Mouse (Mus musculus) adrenal gland, postnatal 0 days (tissue): ENCODE measurements around the gene Zbed4. TPM values are rescaled to one million over a fixed set of nuclear protein-coding genes. Genes with fewer than 3 reads are reported as not detected.

Experiments
- polyA plus RNA-seq: library from polyadenylated mRNA; unstranded; fragments of >200 nt; fragmentation: Nextera tagmentation; extraction: Ambion mirVana; gene quantifications from 2 replicates; pipeline ENCODE4 v1.2.1, GENCODE M21; 2015

The Zbed4 gene
- polyA plus RNA-seq, result 3.0 and 3.3 TPM in 2 replicates

DNA sequence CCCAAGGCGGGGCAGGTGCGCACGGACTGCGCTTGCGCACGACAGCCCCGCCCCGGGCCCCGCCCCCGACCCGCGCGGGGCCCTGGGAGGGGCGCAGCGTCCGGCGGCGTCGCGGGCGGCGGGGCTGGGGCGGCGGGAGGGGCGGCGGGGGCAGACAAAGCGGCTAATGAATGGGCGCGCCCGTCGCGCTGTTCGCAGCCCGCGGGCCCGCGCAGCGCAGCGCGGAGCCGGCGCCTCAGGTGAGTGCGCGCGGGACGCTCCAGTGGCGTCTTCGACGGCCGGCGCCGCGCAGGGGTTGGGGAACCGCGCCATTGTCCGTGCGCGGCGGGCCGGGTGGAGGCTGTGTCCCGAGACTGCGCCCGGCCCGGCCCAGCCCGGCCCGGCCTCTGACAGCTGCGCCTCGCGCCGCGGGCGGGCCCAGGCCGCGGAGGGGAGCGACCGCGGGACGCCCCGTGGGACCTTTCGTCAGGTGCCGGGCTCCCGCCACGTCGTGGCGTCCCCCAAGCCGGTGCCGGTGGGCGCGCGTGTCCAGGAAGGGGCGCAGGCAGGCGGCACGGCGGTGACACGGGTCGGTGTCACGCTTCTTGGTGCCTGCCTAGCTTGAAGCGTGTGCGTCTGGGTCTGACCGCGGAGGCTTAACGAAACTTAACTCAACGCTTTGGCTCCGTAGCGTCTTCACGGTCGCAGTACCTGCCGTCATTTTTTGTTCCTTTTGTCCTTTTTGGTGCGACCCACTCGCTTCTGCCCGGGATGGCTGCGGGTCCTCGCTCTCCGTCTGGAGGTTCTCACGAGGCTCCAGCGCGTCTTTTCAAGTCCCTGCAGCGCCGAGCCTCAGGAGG lies at the start of gene Zbed4:
TSS of gene Zbed4 (plus strand) at position 97 of the 839 bp plus-strand sequence.

DNA sequence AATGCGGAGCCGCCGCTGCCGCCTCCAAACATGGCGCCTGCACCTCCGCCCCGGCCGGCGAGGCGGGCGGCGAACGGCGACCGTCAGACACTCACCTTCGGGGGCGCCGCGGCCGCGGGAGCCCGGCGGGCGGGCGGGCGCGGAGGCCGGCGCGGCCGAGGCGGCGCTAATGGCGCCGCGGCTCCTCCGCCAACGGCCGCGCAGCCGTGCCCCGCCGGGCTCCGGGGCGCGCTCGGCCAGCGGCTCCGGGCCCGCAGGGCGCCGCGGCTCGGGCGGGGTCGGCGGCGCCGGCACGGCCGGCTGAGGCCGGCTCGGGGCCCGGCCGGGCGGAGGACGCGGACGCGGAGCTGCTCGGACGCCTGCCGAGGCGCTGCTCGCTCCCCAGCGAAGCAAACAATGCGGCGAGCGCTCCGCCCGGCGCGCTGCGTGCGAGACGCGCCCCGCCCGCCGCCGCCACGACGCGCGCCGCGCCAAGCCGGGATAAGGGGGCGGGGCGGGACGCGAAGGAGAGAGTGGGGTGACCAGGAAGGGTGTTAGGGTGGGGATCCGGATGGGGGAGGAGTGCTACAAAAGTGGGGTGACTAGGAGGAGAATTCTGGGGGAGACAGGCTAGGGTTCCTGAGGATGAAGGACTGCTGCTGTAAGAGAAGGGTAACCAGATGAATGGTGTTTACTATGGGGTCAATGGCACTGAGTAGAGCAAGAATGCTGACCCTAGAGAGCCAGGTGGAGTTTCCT lies 17.5 kb upstream of the Zbed4 start, which contains the start of gene Brd1:
TSS of gene Brd1 (minus strand) at position 400 of the 738 bp plus-strand sequence.

DNA sequence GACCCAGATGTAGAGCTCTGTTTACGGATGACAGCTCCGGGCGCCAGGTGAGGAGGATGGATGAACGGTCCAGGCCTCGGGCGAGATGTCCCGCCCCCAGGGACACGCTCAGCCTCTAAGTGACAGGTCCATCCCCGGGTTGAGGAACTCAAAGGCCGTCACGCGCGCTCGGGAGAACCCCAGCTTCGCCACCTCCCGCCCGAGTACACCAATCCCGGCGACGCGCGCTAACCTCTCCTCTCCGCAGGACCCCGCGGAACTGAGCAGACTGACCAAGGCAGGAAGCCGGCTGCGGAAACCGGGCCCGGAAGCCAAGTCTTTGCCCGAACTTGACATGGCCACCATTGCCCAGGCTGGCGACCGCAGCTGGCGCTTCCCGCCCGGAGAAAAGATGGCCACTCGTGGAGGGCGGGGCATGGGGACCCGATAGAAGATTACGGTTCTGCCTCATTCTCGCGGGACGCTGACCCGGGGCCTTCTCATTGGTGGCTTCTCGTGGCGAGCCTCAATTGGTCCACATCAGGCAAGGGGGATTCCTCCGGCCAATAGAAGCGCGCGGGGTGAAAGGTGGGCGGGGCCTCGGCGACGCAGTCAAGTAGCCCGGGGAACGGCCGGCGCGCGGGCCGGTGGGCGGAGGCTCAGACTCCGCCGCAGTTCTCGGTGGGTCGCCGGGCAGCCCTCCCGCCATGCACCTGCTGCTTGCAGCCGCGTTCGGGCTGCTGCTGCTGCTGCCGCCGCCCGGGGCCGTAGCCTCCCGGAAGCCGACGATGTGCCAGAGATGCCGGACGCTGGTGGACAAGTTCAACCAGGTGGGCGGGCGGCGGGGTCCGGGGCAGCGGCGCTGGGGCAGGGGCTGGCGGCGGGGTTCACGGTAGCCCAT lies 67.8 kb downstream of the Zbed4 start, which contains the start of the genes Alg12 and Creld2:
TSS of gene Alg12 (minus strand) at position 293 of the 880 bp plus-strand sequence.
TSS of gene Creld2 (plus strand) at position 621 of the 880 bp plus-strand sequence.

Other genes starting within 250 kb of the Zbed4 start
- gene Zdhhc25, start 151.4 kb upstream of the Zbed4 start, polyA plus RNA-seq, result not detected in 2 replicates
- 8.1 and 10.9 TPM in 2 replicates for gene Brd1, start 17.4 kb upstream of the Zbed4 start, polyA plus RNA-seq
- 8.8 and 11.5 TPM in 2 replicates for gene Alg12, start 67.7 kb downstream of the Zbed4 start, polyA plus RNA-seq
- 33.1 and 44.2 TPM in 2 replicates for gene Creld2, start 68.0 kb downstream of the Zbed4 start, polyA plus RNA-seq
- gene Pim3, start 110.5 kb downstream of the Zbed4 start, polyA plus RNA-seq, result 40.0 and 40.8 TPM in 2 replicates
- gene Ttll8, start 202.8 kb downstream of the Zbed4 start, polyA plus RNA-seq, result not detected in 2 replicates
- 0.17 TPM in 1 of 2 replicates, not detected in the other for gene Mlc1, start 227.3 kb downstream of the Zbed4 start, polyA plus RNA-seq
- 1.0 TPM in 1 of 2 replicates, not detected in the other for gene Mov10l1, start 231.2 kb downstream of the Zbed4 start, polyA plus RNA-seq